Mouse (Mus musculus): ENCODE measurements around the gene Dctpp1. TPM values are rescaled to one million over a fixed set of nuclear protein-coding genes. Genes with fewer than 3 reads are reported as not detected.
A peak's percentile ranks its signal among the peaks of the same experiment; 100 is the strongest.

Gene Dctpp1
- polyA plus RNA-seq, 1 experiment from 2014 or later, result 205 TPM

- Histone ChIP-seq H3K27ac (ENCODE audit: low read depth, low read length) (peak overlapping the region; percentile 67; the same call in 1 of the 2 replicates), H3K4me3 (ENCODE audit: low read depth, low read length) (peak overlapping the region; percentile 86), H3K27me3 (ENCODE audit: control insufficient read depth, insufficient read depth, low read length) (no peaks in the 10 kb centered on the region), H3K36me3 (ENCODE audit: control insufficient read depth, insufficient read depth, low read length) (no peaks in the 10 kb centered on the region), H3K4me2 (ENCODE audit: low read depth) (peak overlapping the region; percentile 93), H3K4me1 (ENCODE audit: control insufficient read depth, insufficient read depth, low read length) (peaks cover 7% of the 10 kb centered on the region), H3K9ac (ENCODE audit: low read length) (peak overlapping the region; percentile 93), H3K9me3 (ENCODE audit: control insufficient read depth, low read length) (no peaks in the 10 kb centered on the region)
- peak; percentile 21 for DNase-seq (ENCODE audit: low spot score)
- ATAC-seq (ENCODE audit: insufficient read depth, low FRiP score, low TSS enrichment), result peak; percentile 75
- WGBS, result 16% methylated on average over 50 of the region's 50 CpGs
Measured at GRCm38 (mm10) chr7:127273118-127273923, 12.8 kb upstream of the Dctpp1 start.

- no peaks in the 10 kb centered on the region for H3K36me3 ChIP-seq (ENCODE audit: control insufficient read depth, insufficient read depth, low read length)
- 96% methylated on average over 15 of the region's 15 CpGs for WGBS
- H3K27ac ChIP-seq (ENCODE audit: low read depth, low read length), result no peak overlapping the region
- 0 out of 2 replicates have a peak overlapping the region, but pooled peaks have one; percentile 86 for H3K4me3 ChIP-seq (ENCODE audit: low read depth, low read length)
- peak overlapping the region; percentile 93; the same call in 1 of the 2 replicates for H3K4me2 ChIP-seq (ENCODE audit: low read depth)
- no peak for ATAC-seq (ENCODE audit: insufficient read depth, low FRiP score, low TSS enrichment)
- H3K27me3 ChIP-seq (ENCODE audit: control insufficient read depth, insufficient read depth, low read length), result no peaks in the 10 kb centered on the region
- no peak for DNase-seq (ENCODE audit: low spot score)
- no peak overlapping the region for H3K9ac ChIP-seq (ENCODE audit: low read length)
- peaks cover 7% of the 10 kb centered on the region for H3K4me1 ChIP-seq (ENCODE audit: control insufficient read depth, insufficient read depth, low read length)
- H3K9me3 ChIP-seq (ENCODE audit: control insufficient read depth, low read length), result no peaks in the 10 kb centered on the region
Measured at GRCm38 (mm10) chr7:127272566-127272965, 12.1 kb upstream of the Dctpp1 start.

GRCm38 (mm10) chr7:127271093-127271492 is 10.6 kb upstream of the Dctpp1 start:
- Histone ChIP-seq H3K9ac (ENCODE audit: low read length) (no peak overlapping the region), H3K27me3 (ENCODE audit: control insufficient read depth, insufficient read depth, low read length) (no peaks in the 10 kb centered on the region), H3K4me3 (ENCODE audit: low read depth, low read length) (no peak overlapping the region), H3K9me3 (ENCODE audit: control insufficient read depth, low read length) (no peaks in the 10 kb centered on the region), H3K27ac (ENCODE audit: low read depth, low read length) (no peak overlapping the region), H3K36me3 (ENCODE audit: control insufficient read depth, insufficient read depth, low read length) (no peaks in the 10 kb centered on the region), H3K4me1 (ENCODE audit: control insufficient read depth, insufficient read depth, low read length) (peaks cover 7% of the 10 kb centered on the region), H3K4me2 (ENCODE audit: low read depth) (no peak overlapping the region)
- DNase-seq (ENCODE audit: low spot score), result no peak
- 90% methylated on average over 4 of the region's 4 CpGs for WGBS
- no peak for ATAC-seq (ENCODE audit: insufficient read depth, low FRiP score, low TSS enrichment)

GRCm38 (mm10) chr7:127270666-127271065 is 10.2 kb upstream of the Dctpp1 start:
- no peak for DNase-seq (ENCODE audit: low spot score)
- Histone ChIP-seq H3K27ac (ENCODE audit: low read depth, low read length) (no peak overlapping the region), H3K27me3 (ENCODE audit: control insufficient read depth, insufficient read depth, low read length) (no peaks in the 10 kb centered on the region), H3K36me3 (ENCODE audit: control insufficient read depth, insufficient read depth, low read length) (no peaks in the 10 kb centered on the region), H3K9me3 (ENCODE audit: control insufficient read depth, low read length) (no peaks in the 10 kb centered on the region), H3K4me2 (ENCODE audit: low read depth) (no peak overlapping the region), H3K9ac (ENCODE audit: low read length) (no peak overlapping the region), H3K4me3 (ENCODE audit: low read depth, low read length) (no peak overlapping the region), H3K4me1 (ENCODE audit: control insufficient read depth, insufficient read depth, low read length) (peaks cover 7% of the 10 kb centered on the region)
- no peak for ATAC-seq (ENCODE audit: insufficient read depth, low FRiP score, low TSS enrichment)
- 93% methylated on average over 5 of the region's 5 CpGs for WGBS

- Histone ChIP-seq H3K36me3 (ENCODE audit: control insufficient read depth, insufficient read depth, low read length) (no peaks in the 10 kb centered on the region), H3K27me3 (ENCODE audit: control insufficient read depth, insufficient read depth, low read length) (no peaks in the 10 kb centered on the region), H3K27ac (ENCODE audit: low read depth, low read length) (no peak overlapping the region), H3K9me3 (ENCODE audit: control insufficient read depth, low read length) (no peaks in the 10 kb centered on the region), H3K4me1 (ENCODE audit: control insufficient read depth, insufficient read depth, low read length) (peaks cover 7% of the 10 kb centered on the region), H3K9ac (ENCODE audit: low read length) (no peak overlapping the region), H3K4me2 (ENCODE audit: low read depth) (no peak overlapping the region), H3K4me3 (ENCODE audit: low read depth, low read length) (no peak overlapping the region)
- 91% methylated on average over 2 of the region's 2 CpGs for WGBS
- no peak for ATAC-seq (ENCODE audit: insufficient read depth, low FRiP score, low TSS enrichment)
- DNase-seq (ENCODE audit: low spot score), result no peak
Measured at GRCm38 (mm10) chr7:127270256-127270655, 9.7 kb upstream of the Dctpp1 start.

GRCm38 (mm10) chr7:127263526-127263925 is 3.0 kb upstream of the Dctpp1 start:
- ATAC-seq (ENCODE audit: insufficient read depth, low FRiP score, low TSS enrichment), result no peak

GRCm38 (mm10) chr7:127262218-127262961 is 1.9 kb upstream of the Dctpp1 start:
- Histone ChIP-seq H3K4me2 (ENCODE audit: low read depth) (no peak overlapping the region), H3K9ac (ENCODE audit: low read length) (no peak overlapping the region), H3K27me3 (ENCODE audit: control insufficient read depth, insufficient read depth, low read length) (no peaks in the 10 kb centered on the region), H3K36me3 (ENCODE audit: control insufficient read depth, insufficient read depth, low read length) (no peaks in the 10 kb centered on the region), H3K4me1 (ENCODE audit: control insufficient read depth, insufficient read depth, low read length) (0 out of 2 replicates have a peak, but pooled peaks cover 2% of the 10 kb centered on the region), H3K27ac (ENCODE audit: low read depth, low read length) (no peak overlapping the region), H3K9me3 (ENCODE audit: control insufficient read depth, low read length) (no peaks in the 10 kb centered on the region), H3K4me3 (ENCODE audit: low read depth, low read length) (no peak overlapping the region)
- 82% methylated on average over 10 of the region's 10 CpGs for WGBS
- ATAC-seq (ENCODE audit: insufficient read depth, low FRiP score, low TSS enrichment) (no peak), DNase-seq (ENCODE audit: low spot score) (no peak)

More at GRCm38 (mm10) chr7:127263526-127263925, 3.0 kb upstream of the Dctpp1 start:
- Histone ChIP-seq H3K4me2 (ENCODE audit: low read depth) (no peak overlapping the region), H3K4me3 (ENCODE audit: low read depth, low read length) (no peak overlapping the region), H3K9me3 (ENCODE audit: control insufficient read depth, low read length) (no peaks in the 10 kb centered on the region), H3K4me1 (ENCODE audit: control insufficient read depth, insufficient read depth, low read length) (0 out of 2 replicates have a peak, but pooled peaks cover 2% of the 10 kb centered on the region), H3K27ac (ENCODE audit: low read depth, low read length) (no peak overlapping the region), H3K36me3 (ENCODE audit: control insufficient read depth, insufficient read depth, low read length) (no peaks in the 10 kb centered on the region), H3K9ac (ENCODE audit: low read length) (no peak overlapping the region), H3K27me3 (ENCODE audit: control insufficient read depth, insufficient read depth, low read length) (no peaks in the 10 kb centered on the region)
- DNase-seq (ENCODE audit: low spot score), result no peak
- 94% methylated on average over 3 of the region's 3 CpGs for WGBS

GRCm38 (mm10) chr7:127259186-127259905 is 1.2 kb downstream of the Dctpp1 start:
- 78% methylated on average over 8 of the region's 8 CpGs for WGBS
- Histone ChIP-seq H3K4me1 (ENCODE audit: control insufficient read depth, insufficient read depth, low read length) (peaks cover 10% of the 10 kb centered on the region; the same call in 1 of the 2 replicates), H3K4me3 (ENCODE audit: low read depth, low read length) (peak overlapping the region; percentile 71), H3K36me3 (ENCODE audit: control insufficient read depth, insufficient read depth, low read length) (no peaks in the 10 kb centered on the region), H3K27me3 (ENCODE audit: control insufficient read depth, insufficient read depth, low read length) (no peaks in the 10 kb centered on the region), H3K9ac (ENCODE audit: low read length) (no peak overlapping the region), H3K27ac (ENCODE audit: low read depth, low read length) (no peak overlapping the region), H3K4me2 (ENCODE audit: low read depth) (peak overlapping the region; percentile 95), H3K9me3 (ENCODE audit: control insufficient read depth, low read length) (no peaks in the 10 kb centered on the region)
- ATAC-seq (ENCODE audit: insufficient read depth, low FRiP score, low TSS enrichment) (no peak), DNase-seq (ENCODE audit: low spot score) (no peak)

All from neural tube, embryonic 11.5 days (tissue).